Mouse (Mus musculus): ENCODE results near the gene Trip10.
A peak's percentile ranks its signal among the peaks of the same experiment; 100 is the strongest.

Gene Trip10

DNA sequence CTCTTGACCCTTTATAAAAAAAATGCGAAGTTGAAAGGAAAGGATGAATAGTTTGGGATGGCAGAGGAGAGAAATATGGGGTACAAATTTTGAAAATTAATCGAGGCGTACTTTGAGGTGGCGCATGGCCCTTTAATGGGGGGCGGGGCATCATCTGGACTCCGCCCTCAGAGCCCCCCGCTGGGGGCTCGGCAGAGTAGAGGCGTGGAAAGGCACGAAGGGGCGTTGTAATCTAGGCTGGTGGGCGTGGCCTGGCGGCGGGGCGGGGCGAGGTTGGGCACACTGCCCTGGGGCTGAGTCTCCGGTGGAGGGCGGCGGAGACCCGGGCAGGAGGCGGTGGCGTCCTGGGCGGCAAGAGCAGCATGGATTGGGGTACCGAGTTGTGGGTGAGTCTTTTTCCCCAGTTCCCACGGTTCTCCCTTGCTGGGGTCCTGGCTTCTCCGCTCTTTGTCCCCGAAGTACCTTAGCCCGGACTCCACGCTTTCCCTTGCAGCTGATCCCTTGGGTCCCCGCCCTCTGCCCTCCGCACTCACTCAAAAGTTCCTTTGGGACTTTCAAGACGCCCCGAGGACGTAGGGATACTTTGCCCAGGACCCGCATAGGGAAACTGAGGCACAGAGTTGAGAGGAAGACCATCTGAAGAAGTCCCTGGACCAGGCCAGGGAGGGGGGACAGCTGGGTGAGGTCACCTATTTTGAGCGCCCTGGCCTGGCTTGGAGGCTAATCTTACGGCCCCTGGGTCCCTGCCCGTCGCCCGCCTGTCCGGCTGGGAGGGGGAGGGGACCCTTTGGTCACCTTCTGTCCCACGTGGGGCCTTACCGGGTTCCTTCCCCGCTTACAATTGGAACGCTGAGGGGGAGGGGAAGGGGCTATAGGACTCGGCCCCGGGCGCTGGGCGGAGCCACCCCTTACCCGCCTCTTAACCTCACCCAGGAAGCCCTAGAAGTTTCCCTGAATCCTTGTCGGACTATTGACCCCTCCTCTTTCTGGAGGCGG lies at the start of gene Trip10:
Trip10 (plus strand) TSS at position 270 of the 996 bp plus-strand sequence.
- DNase-seq (ENCODE audit: low spot score): peak; percentile 99

DNA sequence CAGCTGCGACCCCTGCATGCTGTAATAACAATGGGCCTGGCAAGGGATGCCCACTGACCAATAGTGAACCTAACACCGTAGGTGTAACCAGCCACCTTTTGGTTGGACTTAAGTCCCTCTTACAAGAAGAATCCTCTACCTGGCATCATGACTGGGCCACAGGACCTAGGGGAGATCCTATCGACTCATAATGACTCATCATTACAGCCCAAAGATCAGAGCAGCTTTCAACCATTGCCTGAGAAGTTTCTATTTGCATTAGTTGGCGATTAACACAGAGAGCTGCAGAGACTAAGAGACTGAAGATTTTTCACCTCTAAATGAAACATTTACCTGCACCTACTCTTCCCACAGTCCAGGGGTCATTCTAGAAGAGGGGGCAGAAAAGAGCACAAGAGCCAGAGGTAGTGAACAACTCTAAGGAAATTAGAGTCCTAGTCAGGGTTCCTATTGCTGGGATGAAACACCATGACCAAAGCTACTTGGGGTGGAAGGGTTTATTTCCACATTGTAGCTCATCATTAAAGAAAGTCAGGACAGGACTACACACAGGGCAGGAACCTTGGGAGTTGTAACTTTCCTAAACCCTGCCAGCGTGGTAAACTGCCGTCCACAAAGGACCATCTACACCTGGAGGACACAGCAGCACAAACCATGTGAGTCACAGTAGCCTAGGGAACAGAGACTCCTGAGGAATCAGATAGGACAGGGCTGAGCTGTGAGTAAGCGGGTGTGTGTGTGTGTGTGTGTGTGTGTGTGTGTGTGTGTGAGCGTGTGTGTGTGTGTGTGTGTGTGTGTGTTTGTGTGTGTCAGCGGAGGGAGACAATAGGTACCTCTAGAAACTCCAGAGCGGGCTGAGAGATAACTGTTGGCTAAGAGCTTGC lies 47.2 kb upstream of the Trip10 start:
- DNase-seq (ENCODE audit: low spot score): no peak

DNA sequence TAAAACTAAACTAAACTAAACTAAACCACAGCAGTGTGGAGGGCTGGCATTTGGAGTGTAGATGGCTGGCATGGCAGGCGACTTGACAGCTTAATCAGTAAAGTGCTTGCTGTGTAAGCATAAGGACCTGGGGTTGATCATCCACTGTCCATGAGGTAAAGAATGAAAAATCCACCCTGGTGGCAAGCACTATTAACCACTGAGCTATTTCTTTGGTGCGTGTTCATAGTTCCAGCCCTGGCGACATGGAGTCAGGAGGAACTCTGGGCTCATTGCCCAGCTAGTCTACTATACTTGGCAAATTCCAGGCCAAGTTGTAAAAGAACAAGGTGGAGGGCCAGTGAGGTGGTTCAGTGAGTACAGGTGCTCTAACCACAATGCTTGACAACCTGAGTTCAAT lies 41.3 kb upstream of the Trip10 start:
- DNase-seq (ENCODE audit: low spot score): no peak

DNA sequence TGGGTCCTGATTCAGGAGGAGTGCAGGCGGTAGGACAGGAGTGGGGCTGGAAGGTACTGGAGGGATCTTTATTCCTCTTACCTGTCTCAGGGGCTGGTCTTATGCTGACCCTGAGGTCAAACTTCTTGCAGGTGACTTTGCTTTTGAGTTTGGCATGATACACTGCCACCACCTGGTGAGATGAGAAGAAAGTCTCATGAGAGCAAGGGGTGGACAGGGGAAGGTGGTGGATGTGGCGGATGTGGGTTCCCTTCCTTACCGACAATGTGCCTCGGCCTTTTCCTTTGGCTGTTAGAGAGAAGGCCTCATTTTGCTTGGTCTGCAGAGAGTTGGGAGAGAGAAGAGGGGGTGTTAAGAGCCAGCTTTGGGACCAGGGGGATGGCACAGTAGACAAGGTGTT lies 39.9 kb upstream of the Trip10 start:
- DNase-seq (ENCODE audit: low spot score): no peak

DNA sequence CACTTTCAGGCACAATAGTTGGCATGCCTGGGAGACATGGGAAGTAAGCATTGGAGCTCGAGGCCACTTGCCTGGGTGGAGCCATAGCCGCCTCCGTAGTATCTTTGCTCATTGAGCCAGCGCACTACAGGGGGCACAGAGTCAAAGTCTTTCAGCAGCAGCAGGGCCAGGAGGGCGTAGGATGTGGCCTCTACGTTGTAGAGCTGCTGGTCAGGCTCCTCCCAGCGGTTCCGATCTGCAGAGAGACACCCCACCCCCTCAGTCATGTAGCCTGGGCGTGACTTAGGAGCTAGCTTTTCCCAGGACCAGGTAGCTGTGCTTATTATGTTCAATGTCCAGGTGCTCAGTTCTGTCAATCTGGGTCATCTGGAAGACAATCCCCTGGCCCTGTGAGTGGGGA lies 37.8 kb upstream of the Trip10 start:
- no peak for DNase-seq (ENCODE audit: low spot score)

DNA sequence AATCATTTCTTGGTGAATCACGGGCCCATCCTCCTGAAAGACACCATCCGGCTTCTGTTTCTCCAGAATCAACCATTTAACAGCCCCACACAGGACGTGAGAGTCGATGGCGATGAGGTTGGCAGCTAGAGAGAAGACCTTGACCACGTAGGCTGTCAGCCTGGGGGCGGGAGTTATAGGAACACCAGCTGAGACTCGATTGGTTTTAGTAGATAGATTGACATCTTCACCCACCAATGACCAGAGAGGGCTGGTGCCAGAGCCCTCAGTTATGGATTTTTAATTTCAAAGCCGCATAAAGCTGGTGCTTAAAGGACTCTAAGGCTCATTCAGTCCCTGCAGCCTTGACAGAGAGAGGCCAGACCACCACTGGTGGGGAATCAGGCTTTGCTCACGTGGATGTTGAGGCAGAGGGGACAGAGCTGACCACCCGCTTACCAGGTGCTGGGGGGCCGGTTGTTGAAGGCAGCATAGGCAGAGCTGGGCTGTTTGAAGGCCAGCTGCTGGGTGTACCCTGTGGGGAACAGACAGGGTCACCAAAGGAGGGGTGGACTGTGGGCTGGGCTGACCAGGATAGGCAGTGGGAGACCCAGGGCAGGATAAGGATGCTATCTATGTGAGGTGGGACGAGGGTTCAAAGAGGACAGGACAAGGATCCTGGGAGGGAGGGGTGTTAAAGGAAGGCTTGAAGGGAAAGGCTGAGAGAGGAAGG lies 34.4 kb upstream of the Trip10 start:
- no peak for DNase-seq (ENCODE audit: low spot score)

DNA sequence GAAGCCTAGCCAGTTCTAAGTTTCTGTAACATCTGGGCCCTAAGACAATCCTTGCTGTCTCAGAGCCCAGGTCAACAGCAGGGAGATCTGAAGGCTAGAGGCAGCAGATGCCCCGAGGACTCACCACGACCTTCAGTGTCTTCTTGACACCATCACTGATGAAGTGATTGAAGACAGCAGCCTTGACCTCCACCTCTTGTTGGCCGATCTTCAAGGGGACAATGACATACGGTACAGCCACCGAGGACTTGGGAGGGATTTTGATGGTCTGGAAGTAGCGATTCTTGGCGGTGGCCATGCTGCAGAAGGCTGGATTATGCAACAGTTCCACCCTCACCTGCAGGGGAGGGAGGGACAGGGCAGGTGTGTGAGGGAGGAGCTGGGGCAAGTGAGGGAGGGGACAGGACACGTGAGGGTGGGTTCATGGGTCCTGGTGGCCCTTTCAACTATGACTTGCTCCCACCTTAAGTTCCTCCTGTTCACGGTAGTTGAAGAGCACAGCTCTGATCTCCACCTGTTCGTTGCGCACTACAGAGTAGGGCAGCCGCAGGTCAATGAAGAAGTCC lies 30.8 kb upstream of the Trip10 start:
- DNase-seq (ENCODE audit: low spot score): no peak

DNA sequence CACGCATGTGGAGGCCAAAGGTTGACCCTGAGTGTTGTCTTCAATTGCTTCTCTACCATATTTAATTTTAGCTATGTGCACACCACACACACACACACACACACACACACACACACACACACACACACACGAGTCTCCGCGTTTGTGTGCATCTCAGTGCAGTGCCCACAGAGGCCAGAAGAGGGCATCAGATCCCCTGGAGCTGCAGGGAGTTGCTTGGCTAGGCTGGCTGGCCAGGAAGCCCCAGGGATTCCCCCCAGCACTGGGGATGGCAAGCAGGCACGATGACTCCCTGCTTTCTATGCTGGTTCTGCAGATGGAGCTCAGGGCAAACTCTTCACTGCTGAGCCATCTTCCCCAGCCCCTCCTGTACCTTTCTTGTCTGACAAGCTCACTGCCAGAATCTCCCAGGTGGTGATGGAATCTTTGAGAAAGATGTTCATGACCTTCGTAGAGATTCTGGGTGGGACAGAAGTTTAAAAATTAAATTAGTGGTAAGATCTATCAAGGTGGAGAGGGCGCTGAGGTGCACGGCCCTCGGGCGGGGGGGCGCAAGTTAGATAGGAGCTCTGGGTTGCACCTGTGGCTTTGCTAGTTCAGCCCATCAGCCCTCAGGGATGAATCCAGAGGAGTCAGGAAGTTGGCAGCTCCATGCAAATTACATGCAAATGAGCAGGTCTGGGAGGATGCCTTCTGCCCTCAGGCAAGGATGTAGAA lies 29.9 kb upstream of the Trip10 start:
- peak; percentile 72 for DNase-seq (ENCODE audit: low spot score)

DNA sequence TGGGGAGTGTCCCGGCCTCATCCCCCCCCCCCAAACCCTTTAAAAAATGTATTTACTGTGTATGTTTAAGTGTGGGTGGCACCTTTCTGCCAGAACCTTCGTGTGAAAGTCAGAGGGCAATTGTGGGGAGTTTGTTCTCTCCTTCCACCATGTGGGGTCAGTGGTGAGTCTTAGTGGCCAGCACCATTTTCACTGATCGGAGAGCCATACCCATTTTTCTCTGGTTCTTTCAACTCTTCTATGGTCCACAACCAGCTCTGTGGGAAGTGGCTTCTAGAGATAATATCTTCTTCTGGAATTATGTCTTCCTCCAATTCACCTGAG lies 29.4 kb upstream of the Trip10 start:
- DNase-seq (ENCODE audit: low spot score): no peak

DNA sequence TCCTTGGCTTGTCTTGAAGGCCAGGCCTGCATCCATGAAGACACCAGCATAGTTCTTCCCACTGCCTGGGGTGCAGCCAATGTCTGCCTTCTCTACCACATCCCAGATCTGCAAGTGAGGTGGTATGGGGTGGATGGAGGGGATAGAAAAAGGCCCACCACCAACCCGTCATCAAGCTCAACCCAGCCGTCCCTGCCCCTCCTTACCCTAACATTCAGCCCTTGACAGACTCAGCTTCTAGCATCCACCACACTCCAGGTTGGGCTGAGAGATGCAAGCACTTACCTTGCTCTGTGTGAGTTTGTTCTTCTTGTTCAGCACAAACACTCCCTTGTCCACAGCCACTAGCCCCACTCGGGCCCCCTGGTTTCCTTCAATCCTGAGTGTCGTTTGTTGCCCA lies 27.3 kb upstream of the Trip10 start:
- DNase-seq (ENCODE audit: low spot score): no peak

DNA sequence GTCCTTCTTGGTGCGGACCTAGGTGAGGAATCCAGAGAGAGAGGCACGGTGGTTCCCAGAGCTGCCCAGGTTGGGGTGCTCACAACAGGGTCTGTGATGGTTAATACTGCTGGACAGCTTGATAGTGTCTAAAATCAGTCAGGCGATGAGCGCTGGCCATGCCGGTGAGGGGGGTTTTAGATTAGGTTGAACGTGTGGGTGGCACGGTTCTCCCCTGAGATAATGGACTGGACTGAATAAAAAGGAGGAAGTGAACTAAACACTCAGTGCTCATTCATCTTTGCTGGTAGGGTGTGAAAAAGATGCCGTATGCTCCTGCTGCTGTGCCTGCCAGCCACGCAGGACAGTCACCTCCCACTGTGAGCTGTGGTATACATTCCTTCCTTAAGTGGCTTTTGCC lies 25.9 kb upstream of the Trip10 start:
- no peak for DNase-seq (ENCODE audit: low spot score)

DNA sequence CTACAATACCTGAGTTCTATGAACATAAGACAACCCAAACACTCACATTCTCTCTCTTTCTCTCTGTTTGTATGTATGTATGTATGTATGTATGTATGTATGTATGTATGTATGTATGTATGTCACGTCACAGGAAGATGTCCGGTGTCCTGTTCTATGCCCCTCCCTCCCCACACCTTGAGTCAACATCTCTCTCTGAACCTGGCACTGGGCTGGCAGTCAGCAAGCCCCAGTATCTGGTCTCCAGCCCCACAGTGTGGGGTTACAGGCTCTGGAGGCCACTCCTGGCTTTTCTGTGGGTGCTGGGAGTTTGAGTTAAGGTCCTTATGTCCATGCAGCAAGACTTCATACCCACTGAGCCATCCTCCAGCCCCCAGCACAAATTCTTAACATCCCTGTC lies 21.8 kb upstream of the Trip10 start:
- DNase-seq (ENCODE audit: low spot score): no peak

DNA sequence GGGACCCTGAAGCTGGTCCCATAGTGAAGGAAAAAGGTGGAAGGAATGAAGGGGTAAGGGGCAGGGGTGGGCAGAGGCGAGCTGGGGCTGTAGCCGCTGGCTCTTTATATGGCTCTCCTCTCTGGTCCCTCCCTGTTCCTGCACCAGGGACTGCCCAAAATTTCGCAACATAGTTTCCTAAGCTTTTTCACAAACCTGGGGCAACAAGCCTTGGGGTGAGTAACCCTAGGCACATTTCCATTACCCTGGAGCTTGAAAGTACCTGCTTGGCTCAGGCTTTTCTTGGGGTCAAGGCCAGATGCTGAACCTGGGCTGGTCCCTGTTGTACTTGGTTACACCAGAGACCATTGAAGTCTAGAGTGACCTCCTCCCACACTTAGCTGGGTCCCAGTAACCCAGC lies 21.2 kb upstream of the Trip10 start, which contains the start of gene C3:
C3 (minus strand) TSS at position 123 of the 400 bp plus-strand sequence.
- peak; percentile 40 for DNase-seq (ENCODE audit: low spot score)

DNA sequence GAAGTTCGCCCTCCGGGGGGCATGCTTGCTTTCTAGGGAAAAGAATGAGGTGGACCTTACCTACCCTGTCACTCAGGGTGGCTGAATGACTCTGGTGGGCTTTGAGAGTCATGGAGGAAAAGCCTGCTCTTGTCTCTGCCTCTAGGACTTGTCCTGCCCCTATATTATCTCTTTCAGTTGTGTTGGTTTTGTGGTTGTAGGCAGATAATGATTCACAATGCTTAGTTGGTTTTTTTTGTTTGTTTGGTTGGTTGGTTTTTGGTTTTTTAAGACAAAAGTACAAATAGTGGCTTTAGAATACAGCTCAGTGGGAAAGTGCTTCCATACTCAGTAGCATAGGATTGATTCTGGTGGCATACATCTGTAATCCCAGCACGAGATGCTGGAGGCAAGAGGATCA lies 20.4 kb upstream of the Trip10 start:
- DNase-seq (ENCODE audit: low spot score): no peak

DNA sequence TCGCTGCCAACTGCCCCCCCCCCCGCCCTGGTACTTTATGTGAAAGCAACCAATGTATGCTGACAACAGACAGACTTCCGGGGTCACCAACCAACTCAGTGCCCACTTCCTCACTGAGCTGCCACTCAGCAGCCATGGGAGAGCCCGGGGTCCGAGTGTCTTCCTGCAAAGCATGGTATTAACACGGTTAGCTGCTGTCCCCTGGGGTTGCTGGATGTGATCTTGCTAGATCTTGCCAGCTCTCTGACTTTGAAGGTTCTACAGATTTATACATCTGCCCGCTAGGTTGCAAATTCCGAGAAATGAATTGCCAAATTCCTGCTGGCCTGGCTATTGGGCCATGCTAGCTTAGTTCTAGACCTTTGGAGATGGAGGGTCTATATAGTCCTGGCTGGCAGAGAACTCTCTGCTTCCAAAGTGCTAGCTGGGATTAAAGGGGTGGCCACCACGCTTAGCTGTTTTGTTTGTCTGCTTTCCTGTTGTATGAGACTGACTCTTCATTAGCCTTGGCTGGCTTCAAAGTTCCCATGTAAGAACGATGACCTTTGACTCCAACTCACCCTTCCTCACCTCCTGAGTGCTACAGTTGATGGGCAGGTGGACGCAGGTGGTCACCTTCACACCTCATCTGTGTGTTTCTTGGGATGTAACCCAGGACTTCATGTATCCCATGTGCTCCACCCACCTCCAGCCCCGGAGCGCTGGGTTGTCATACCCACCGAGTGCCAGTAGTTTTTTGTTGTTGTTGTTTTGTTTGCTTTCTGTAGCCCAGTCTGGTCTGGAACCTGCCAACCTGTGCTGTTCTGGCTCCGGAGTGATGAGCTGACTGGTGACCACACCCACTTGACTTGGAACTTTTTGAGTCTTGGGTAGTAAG lies 19.2 kb upstream of the Trip10 start:
- no peak for DNase-seq (ENCODE audit: low spot score)

DNA sequence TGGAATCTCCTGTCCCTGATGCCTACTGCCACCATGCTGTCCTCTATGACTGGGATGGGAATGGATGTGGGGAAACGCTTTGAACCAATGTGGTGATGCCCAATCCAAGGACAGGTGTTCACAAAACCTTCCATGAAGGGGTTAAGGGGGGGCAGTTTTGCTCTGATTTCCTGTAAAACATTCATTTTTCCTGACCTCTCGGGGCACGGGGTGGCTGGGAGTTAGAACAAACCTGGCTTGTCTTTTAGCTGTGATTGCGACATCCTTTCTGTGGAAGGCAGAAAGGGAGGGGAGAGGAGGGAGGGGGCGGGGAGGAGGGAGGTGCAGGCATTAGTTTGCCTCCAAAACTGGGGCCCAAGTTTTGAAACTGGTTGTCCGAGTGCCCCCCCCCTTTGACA lies 18.5 kb upstream of the Trip10 start:
- DNase-seq (ENCODE audit: low spot score): no peak

DNA sequence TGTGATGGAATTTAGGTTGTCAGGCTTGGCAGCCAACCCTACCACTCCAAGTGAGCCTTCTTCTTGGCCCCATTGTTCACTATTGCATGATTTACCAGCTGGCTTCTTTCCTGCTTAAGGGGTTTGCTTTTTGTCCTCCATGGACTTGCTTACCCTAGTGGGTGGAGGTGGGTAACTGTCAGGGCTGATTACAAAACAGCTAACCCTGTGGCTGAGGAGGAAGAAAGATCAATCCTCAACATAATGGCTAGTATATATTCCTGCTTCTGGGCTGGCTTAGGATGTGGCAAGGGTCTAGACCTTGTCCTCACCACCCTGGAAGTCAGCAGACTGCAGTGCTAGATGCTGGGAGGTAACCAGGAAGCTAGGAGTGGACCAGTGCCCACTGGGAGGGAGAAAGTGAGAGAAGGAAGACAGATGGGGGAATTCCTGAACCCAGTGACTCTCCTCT lies 17.9 kb upstream of the Trip10 start:
- peak; percentile 27 for DNase-seq (ENCODE audit: low spot score)

DNA sequence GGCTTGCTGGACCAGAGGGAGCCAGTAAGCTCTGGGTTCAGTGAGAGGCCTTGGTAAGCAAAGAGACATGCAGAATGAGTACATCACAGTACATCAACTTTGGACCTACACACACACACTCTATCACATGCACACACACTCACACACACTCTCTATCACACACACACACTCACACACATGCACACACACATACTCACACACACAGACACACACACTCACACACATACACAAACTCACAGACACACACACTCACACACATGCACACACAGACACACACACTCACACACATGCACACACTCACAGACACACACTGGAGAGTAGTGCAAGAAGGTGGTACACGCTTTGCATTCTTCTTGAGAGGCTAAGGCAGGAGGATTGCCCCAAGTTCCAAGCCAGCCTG lies 17.1 kb upstream of the Trip10 start:
- DNase-seq (ENCODE audit: low spot score): no peak

DNA sequence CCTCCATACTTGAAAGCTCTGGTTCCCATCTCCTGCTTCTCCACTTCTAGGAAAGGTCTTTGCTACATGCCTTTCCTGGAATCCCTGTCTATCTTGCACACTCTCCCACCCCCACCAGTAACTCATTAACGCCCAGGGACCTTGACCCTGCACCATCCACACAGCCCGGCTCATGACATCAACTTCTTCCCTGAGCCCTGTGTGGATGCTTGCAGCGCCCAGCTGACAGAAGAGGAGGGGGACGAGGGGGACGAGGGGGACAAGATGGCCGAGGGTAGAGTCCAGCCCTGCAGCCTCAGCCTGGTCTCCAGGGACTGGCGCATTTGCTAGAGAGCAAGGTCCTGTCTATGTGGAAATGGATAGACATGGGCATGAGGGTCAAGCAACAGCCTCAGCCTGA lies 16.2 kb upstream of the Trip10 start:
- DNase-seq (ENCODE audit: low spot score): no peak

DNA sequence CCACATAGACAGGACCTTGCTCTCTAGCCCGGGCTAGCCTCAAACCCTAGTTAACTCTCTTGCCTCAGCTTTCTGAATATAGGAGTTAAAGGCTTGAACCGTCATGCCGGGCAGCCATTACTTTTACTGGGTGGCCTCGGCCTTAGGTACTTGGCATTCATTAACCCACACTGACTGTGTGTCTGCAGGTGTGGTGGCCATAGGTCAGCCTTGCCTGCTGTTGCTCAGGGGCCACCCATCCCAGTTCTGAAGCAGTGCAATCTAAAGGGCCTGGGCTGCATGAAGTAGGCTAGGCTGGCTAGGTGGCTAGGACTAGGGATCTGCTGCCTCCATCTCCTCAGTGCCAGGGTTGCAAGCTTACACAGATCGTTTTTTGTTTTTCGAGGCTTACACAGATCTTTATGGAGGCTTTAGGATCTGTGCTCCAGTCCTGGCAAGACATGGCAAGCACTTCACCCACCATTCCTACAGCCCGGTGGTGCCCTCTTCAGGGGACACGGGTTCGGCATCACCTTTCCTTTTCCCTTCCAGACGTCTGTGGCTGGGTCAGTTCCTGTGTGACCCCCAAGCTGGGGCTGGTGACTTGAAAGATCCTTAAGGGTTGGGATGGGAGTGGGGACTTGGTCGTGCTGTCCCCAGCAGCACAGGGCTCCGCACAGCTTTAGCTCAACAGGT lies 14.9 kb upstream of the Trip10 start:
- DNase-seq (ENCODE audit: low spot score): peak; percentile 4
